Mouse (Mus musculus) CH12.LX (cell line): ENCODE results near the gene Wdr59. TPM values are rescaled to one million over a fixed set of nuclear protein-coding genes. Genes with fewer than 3 reads are reported as not detected.

Experiments used
- DNase-seq: peaks from one replicate; pipeline ENCODE4 v3.0.0-alpha.2; 2013; ENCODE audit errors: extremely low read depth
- H3K27ac ChIP-seq: 2 replicates; pipeline ENCODE4 v1.5.1; 2012; ENCODE audit warnings: low read depth, mild to moderate bottlenecking, control low read depth, moderate library complexity; ENCODE audit not compliant: insufficient read depth
- H3K27me3 ChIP-seq: replicated peaks from 2 replicates; pipeline ENCODE3; 2012; ENCODE audit warnings: inconsistent platforms
- H3K36me3 ChIP-seq, 2 experiments: replicated peaks in 1 of 2; 2 replicates each; pipeline versions ENCODE3 to v1.6.1; 2012; ENCODE audit warnings: inconsistent platforms in 1 of 2, low read length in 1 of 2, mild to moderate bottlenecking in 1 of 2, mixed read lengths in 1 of 2, moderate library complexity in 1 of 2; ENCODE audit not compliant: control insufficient read depth in 1 of 2, insufficient read depth in 1 of 2
- H3K4me1 ChIP-seq, 2 experiments: 2 replicates each; pipeline ENCODE4 v1.6.1; 2012; ENCODE audit warnings: inconsistent platforms in 1 of 2, moderate library complexity in 1 of 2; ENCODE audit not compliant: insufficient read depth in 2 of 2, control insufficient read depth in 1 of 2
- H3K4me2 ChIP-seq: 2 replicates; pipeline ENCODE4 v1.6.1; 2012; ENCODE audit warnings: low read depth, mild to moderate bottlenecking, control low read depth; ENCODE audit not compliant: poor library complexity, insufficient read depth, severe bottlenecking
- H3K4me3 ChIP-seq, 3 experiments: fragments of 150-350 bp in 1 of 3; sonication (generic) in 1 of 3; replicated peaks in 1 of 3; 2 replicates each; pipeline versions ENCODE3 to v1.5.1; 2011 to 2012; ENCODE audit warnings: low read depth in 2 of 3, low read length in 2 of 3, mild to moderate bottlenecking in 2 of 3, moderate library complexity in 2 of 3, control low read depth in 1 of 3, improper control_type of control experiment in 1 of 3, inconsistent platforms in 1 of 3, mixed read lengths in 1 of 3; ENCODE audit not compliant: poor library complexity in 1 of 3
- H3K79me2 ChIP-seq: replicated peaks from 2 replicates; pipeline ENCODE4 v1.6.1; 2012; ENCODE audit warnings: mild to moderate bottlenecking, moderate library complexity; ENCODE audit not compliant: control insufficient read depth, poor library complexity, insufficient read depth, severe bottlenecking; ENCODE audit errors: extremely low read depth
- H3K9ac ChIP-seq: 2 replicates; pipeline ENCODE4 v1.6.1; 2012; ENCODE audit warnings: low read depth, mild to moderate bottlenecking, control low read depth, moderate library complexity; ENCODE audit not compliant: insufficient read depth
- H3K9me3 ChIP-seq: replicated peaks from 2 replicates; pipeline ENCODE3; 2012; ENCODE audit warnings: low read length, inconsistent platforms, mixed read lengths
- CTCF ChIP-seq, 2 experiments: IDR thresholded peaks in 1 of 2; conservative IDR thresholded peaks in 1 of 2; 2 replicates each; pipeline ENCODE4 v1.5.1; 2011 to 2012; ENCODE audit warnings: low read depth in 2 of 2, low read length in 2 of 2, improper control_type of control experiment in 1 of 2, inconsistent platforms in 1 of 2, mild to moderate bottlenecking in 1 of 2, moderate library complexity in 1 of 2
- ELF1 ChIP-seq: IDR thresholded peaks from 2 replicates; pipeline ENCODE4 v1.6.1; 2014; ENCODE audit warnings: low read depth, mild to moderate bottlenecking, inconsistent platforms, low read length, improper control_type of control experiment
- EP300 ChIP-seq: IDR thresholded peaks from 2 replicates; pipeline ENCODE4 v1.6.1; 2011; ENCODE audit warnings: low read length, improper control_type of control experiment
- HCFC1 ChIP-seq: IDR thresholded peaks from 2 replicates; pipeline ENCODE4 v1.6.1; 2012; ENCODE audit warnings: low read depth, mild to moderate bottlenecking, inconsistent platforms, low read length, improper control_type of control experiment
- JUN ChIP-seq: IDR thresholded peaks from 2 replicates; pipeline ENCODE4 v1.6.1; 2011; ENCODE audit warnings: low read depth, mild to moderate bottlenecking, low read length, improper control_type of control experiment, moderate library complexity; ENCODE audit not compliant: insufficient read depth
- JUND ChIP-seq: conservative IDR thresholded peaks from 2 replicates; pipeline ENCODE4 v1.6.1; 2011; ENCODE audit warnings: low read depth, low read length, improper control_type of control experiment
- MAX ChIP-seq: IDR thresholded peaks from 2 replicates; pipeline ENCODE4 v1.6.1; 2011; ENCODE audit warnings: low read length, improper control_type of control experiment
- MXI1 ChIP-seq: IDR thresholded peaks from 2 replicates; pipeline ENCODE4 v1.6.1; 2011; ENCODE audit warnings: mild to moderate bottlenecking, low read depth, low read length, improper control_type of control experiment
- NELFE ChIP-seq: IDR thresholded peaks from 2 replicates; pipeline ENCODE4 v1.6.1; 2011; ENCODE audit warnings: low read depth, low read length, improper control_type of control experiment
- PAX5 ChIP-seq: IDR thresholded peaks from 2 replicates; pipeline ENCODE4 v1.6.1; 2012; ENCODE audit warnings: low read length, inconsistent platforms, mixed read lengths
- RAD21 ChIP-seq: IDR thresholded peaks from 2 replicates; pipeline ENCODE4 v1.6.1; 2011; ENCODE audit warnings: low read depth, mild to moderate bottlenecking, low read length, improper control_type of control experiment, moderate library complexity
- SMC3 ChIP-seq: IDR thresholded peaks from 2 replicates; pipeline ENCODE4 v1.6.1; 2011; ENCODE audit warnings: low read depth, low read length, improper control_type of control experiment
- USF2 ChIP-seq: conservative IDR thresholded peaks from 2 replicates; pipeline ENCODE4 v1.6.1; 2011; ENCODE audit warnings: low read depth, low read length, improper control_type of control experiment
- ZC3H11A ChIP-seq: IDR thresholded peaks from 2 replicates; pipeline ENCODE4 v1.6.1; 2012; ENCODE audit warnings: low read depth, mild to moderate bottlenecking, inconsistent platforms, low read length, improper control_type of control experiment
- ZKSCAN1 ChIP-seq: IDR thresholded peaks from 2 replicates; pipeline ENCODE4 v1.6.1; 2012; ENCODE audit warnings: low read depth, inconsistent platforms, low read length, improper control_type of control experiment, borderline replicate concordance
- ZNF384 ChIP-seq: IDR thresholded peaks from 2 replicates; pipeline ENCODE4 v1.6.1; 2012; ENCODE audit warnings: low read depth, low read length, improper control_type of control experiment, inconsistent platforms
- dilution Hi-C: fragments of 300-500 bp; cut with MboI; formaldehyde crosslinking; loops from 2 replicates; pipeline ENCODE4 v1.14.3; 2020; ENCODE audit warnings: low sequenced_read_pairs; ENCODE audit not compliant: extremely low pct_unique_long_range_greater_than_20kb, extremely low pct_ligation_motif_present
- in situ Hi-C: fragments of 300-500 bp; cut with MboI; formaldehyde crosslinking; loops from 3 replicates; pipeline ENCODE4 v1.14.3; 2019; ENCODE audit warnings: low sequenced_read_pairs, low pct_ligation_motif_present, low pct_unique_long_range_greater_than_20kb, mixed read lengths
- polyA plus RNA-seq: library from polyadenylated mRNA; unstranded; fragments of >175 nt; gene quantifications from 2 replicates; pipeline ENCODE4 v1.2.1, GENCODE M21; 2012; ENCODE audit warnings: low read depth; ENCODE audit not compliant: insufficient read length
- total RNA-seq, 2 experiments: library from RNA; depleted of rRNA; stranded (reverse); fragments of 300-350 nt in 1 of 2; fragments of >200 nt in 1 of 2; gene quantifications; 2 replicates each; pipeline ENCODE4 v1.2.3; 2012 to 2014

The Wdr59 gene
- total and polyA plus RNA-seq, 3 experiments = 6.2 to 15.6 (median 8.1) TPM

GRCm38 (mm10) chr8:111465341-111465740 is 56.6 kb downstream of the Wdr59 start:
- no peaks in the 10 kb centered on the region for H3K27me3 ChIP-seq
- H3K27ac ChIP-seq = no peak overlapping the region
- H3K4me2 ChIP-seq = no peak overlapping the region
- no peak for TF ChIP-seq NELFE
- TF ChIP-seq ELF1 = no peak
- TF ChIP-seq JUND = no peak
- no peak for TF ChIP-seq ZKSCAN1
- no peak for TF ChIP-seq EP300
- peak in 1 of 2 experiments; percentile 55; a peak in 2 of 4 replicates for TF ChIP-seq CTCF (conservative IDR thresholded peaks at IDR 0.05 in 1 of 2, IDR thresholded peaks at IDR 0.05 in 1 of 2; ENCODE audit: low read depth in 2 of 2, low read length in 2 of 2)
- peak; percentile 30; the same call in 1 of the 2 replicates for TF ChIP-seq SMC3
- peak; percentile 49 for TF ChIP-seq RAD21
- dilution Hi-C loops (no loop called here), in situ Hi-C loops (no loop called here)
- peak; percentile 6 for DNase-seq
- no peaks in the 10 kb centered on the region for H3K79me2 ChIP-seq
- no peaks in the 10 kb centered on the region for H3K4me1 ChIP-seq
- no peaks in the 10 kb centered on the region for H3K9me3 ChIP-seq
- H3K9ac ChIP-seq = no peak overlapping the region
- no peak overlapping the region for H3K4me3 ChIP-seq
- H3K36me3 ChIP-seq = peaks cover 7 to 84% of the 10 kb centered on the region in 2 experiments

GRCm38 (mm10) chr8:111464526-111464925 is 57.4 kb downstream of the Wdr59 start:
- Histone ChIP-seq H3K4me3 (no peak overlapping the region), H3K4me2 (no peak overlapping the region), H3K4me1 (no peaks in the 10 kb centered on the region), H3K9ac (no peak overlapping the region), H3K27me3 (no peaks in the 10 kb centered on the region), H3K79me2 (no peaks in the 10 kb centered on the region), H3K36me3 (peaks cover 7 to 82% of the 10 kb centered on the region in 2 experiments), H3K27ac (no peak overlapping the region), H3K9me3 (no peaks in the 10 kb centered on the region)
- dilution Hi-C loops = no loop called here
- TF ChIP-seq JUN (no peak), ELF1 (no peak), ZKSCAN1 (no peak), MAX (no peak), HCFC1 (no peak), NELFE (no peak), PAX5 (no peak), USF2 (no peak), RAD21 (no peak), MXI1 (no peak), ZNF384 (no peak), ZC3H11A (no peak)
- DNase-seq = no peak
- in situ Hi-C loops = no loop called here
